Mouse (Mus musculus) embryo, embryonic 10.5 days (tissue): ENCODE measurements around the gene Stom.

Source experiments
- DNase-seq: peaks from one replicate; pipeline ENCODE4 v3.0.0-alpha.2; 2015; ENCODE audit warnings: low spot score

Stom gene

DNA sequence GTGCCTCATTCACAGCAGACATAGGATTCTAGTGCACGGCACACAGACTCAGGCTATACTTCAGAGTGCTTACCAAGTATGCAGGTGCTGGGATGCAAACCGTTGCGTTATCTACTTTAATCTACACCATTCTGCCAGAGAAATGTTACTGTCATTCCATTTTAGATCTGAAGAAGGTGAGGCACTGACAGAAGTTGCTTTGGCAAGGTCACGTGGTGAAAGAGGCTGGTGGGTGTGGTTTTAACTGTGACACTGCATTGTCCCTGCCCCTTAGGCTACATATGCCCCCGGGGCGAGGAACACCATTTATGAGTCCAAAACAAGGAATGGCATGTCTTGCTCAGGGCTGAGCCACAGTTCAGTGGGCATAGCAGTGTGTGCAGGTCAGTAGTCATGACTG, 63.9 kb downstream of the Stom start:
- no peak for DNase-seq

DNA sequence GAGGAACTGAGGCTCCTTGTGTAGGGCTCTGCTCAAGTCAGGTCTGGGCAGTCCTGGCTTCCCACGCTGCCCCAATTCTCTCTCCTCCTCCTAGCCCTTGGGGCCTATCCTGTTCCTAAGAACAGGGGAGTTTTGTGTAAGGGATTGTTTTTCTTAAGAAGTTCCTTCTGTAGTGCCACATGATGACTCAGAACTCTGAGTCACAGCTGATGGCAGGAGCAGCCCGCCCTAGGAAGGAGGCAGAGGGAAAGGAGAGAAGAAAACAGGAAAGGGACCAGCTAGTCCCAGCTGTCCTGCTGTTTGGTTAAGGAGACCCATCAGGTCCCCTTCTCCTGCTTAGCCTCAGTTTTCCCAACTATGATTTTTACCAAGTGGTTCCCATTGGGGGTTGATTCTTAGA, 65.0 kb downstream of the Stom start:
- DNase-seq, result no peak

DNA sequence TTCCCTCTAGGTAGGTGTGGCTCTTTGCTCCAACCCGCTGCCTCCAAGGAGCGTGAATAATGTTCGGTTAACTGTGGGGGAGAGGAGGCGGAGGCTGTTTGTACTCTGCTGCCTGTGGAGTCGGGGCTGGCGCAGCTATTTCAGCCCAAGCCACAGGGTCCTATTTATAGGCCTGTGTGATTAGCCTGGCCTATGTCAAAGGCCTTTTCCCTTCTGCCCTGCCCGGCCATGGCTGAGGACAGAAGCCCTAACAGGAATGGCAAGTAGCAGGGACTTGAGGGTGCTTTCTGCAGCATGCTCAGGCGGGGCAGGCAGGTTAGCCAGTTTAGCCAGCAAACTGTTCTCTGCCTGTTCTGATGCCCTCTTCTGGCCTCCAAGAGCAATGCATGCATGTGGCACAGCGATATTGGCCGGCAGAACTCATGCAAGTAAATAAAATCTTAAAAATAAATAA, 66.2 kb downstream of the Stom start:
- peak; percentile 81 for DNase-seq

DNA sequence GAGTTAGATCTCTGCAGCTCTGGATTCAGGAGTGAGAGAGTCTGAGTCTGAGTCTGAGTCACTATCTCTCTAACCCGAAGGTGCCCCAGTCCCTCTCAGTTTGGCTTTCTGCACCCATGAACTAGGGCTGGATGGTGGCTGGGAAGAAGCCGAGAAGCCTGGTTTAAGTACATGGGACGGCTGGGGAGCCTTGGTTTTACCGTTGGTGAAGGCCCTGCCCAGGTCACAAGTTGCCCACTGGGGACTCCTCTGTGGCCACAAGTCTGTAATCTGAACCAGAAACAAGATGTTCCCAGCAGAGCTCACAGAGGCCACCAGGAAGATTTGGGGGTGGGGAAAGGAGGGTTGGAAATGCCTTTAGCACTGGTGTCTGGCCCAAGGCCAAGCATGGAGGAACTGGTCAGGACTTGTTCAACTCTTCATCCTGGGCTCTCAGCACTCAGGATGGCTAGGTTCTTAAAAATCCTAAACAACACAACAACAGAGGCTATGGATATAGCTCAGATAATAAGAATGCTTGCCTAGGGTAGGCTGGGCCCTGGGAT, 67.0 kb downstream of the Stom start:
- DNase-seq, result no peak

DNA sequence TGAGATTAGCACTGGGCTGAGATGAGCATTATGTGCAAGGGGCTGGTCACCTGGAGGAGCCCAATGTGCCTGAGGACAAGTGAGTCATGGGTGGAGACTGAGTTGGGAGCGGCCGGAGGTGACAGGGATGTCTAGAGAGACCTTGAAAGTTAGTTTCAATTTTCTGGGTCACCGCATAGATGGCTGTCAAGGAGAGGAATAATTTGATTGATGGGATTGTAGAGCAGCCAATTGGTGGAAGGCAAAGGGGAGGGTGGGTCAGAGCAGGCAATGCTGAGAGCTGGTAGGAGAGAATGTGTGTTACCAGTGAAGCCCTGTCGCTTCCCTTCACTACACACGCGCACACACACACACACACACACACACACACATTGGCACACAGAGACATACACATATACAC, 67.6 kb downstream of the Stom start:
- DNase-seq, result no peak

DNA sequence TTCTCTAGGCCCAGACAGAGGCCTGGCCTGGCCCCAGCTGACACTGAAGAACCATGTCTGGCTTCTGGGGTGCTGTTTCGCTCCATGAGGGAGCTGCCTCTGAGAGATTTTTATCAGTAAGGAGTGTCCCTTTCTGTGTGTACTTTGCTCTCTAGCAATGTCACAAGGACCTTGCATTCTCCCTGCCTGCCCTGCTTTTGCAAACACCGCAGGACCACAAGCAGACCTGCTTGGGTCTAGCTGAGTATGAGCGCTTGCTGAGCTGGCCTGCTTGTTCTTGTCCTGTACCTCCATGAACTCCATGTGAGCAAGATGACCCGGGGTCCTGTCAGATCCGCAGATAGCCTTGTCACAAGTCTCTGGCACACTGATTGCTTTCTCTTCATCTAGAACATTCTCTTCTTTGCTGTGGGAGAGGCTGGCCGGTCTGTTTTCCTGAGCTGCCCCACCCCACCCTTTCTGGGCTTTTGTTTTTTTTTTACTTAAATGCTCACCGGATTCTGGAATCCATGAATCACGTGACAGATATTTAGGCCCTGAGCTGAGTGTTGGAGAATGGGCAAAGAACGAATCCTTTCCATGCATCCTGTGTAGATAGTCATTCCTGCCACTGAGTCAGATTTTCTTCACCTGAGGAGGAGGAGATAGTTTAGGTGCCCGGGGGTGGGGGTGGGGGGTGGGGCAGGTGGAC, 68.8 kb downstream of the Stom start:
- DNase-seq, result no peak

DNA sequence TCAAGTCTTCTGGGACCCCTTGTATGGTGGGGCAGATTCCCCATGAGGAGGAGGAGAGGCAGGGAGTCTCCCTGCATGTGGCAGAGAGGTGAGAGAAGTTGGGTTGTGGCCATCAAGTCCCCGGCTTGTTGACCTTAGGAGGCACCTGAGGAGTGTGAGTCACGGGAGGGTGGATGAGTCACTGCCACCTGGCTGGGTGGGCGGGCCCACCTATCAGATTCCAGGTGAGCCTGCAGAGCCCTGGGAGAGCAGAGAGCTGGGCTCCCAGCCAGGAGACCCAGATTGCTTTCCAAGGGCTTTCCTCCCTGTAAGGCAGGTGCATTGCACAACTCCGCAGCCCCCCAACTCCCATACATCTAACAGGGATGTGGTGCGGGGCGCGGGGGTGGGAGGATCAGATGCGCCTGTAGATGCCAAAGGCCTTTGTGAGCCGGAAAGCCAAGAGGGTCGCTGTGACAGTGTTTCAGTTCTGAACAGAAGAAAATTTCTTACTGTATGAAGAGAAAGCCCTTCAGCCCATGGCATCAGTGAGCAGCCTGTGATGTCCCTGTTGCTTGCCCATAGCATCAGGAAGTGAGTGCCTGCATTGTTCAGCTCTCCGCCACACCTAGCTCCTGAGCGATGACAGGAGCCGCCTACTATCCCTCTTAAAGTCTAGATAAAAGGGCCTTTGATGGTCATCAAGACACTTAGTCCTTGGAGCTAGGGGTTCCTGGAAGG, 69.5 kb downstream of the Stom start:
- no peak for DNase-seq

DNA sequence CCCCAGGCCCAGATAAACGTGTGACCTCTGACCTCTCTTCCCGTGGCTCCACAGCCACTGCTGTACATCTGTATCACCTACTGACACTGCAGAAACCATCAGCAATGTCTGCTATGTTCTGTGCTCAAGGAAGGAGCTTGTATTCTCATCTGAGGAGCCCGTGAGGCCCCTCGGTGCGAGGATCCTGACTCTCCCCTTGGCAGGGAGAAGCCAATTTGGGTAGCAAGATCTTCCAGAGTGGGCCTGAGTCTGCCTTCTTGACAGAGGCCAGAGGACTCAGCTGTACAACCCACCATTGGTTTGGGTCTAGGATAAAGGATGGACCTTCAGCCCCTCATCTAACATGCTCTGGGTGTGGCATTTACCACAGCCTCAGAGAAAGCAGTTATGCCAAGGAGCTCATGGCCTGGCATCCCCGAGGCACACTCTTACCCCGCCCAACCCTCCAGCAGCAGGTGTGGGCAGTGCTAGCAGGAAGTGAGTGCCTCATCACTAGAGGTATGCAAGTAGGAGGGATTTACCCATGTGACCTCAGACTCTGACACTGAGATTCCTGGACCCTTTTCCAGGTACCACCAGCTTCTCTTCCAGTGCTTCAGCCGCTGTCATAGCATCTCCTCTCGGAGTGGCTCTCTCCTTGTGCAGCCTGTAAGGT, 70.4 kb downstream of the Stom start:
- no peak for DNase-seq

DNA sequence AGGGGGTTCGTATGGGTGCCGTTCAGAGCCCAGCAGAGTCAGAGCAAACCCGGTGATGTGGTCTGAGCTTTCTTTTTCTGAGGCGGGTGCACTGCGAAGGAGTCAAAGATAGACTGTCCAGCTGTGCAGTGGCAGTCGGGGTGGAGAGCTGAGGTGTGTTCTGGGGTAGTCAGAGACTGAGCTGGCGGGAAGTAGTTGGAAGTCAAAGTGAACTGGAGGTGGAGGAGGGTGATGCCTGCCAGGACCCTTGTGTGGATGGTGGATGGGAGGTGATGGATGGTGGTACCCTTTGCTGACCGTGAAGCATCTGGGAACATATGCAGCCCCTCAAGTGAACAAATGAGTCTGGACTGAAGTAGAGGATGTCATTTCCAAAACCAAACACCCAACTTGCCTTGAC, 71.0 kb downstream of the Stom start:
- no peak for DNase-seq

DNA sequence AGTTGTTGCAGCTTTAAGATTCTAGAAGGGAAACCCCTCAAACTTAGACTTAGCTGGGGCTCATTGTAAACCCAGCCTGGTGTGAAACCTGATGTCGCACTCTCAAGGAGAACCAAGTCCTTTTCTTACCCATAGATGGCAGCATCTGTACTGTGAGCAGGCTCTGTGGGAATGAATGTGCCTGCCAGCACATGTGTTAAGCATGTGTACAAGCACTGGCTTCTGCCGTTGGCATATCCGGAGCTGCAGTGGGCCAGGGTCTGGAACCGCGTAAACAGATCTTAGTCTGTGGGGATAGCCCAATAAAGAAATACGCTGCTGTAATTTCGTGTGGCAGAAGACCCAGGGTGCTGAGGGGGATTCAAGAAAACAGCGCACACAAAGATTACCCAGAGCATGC, 71.5 kb downstream of the Stom start:
- peak; percentile 78 for DNase-seq

DNA sequence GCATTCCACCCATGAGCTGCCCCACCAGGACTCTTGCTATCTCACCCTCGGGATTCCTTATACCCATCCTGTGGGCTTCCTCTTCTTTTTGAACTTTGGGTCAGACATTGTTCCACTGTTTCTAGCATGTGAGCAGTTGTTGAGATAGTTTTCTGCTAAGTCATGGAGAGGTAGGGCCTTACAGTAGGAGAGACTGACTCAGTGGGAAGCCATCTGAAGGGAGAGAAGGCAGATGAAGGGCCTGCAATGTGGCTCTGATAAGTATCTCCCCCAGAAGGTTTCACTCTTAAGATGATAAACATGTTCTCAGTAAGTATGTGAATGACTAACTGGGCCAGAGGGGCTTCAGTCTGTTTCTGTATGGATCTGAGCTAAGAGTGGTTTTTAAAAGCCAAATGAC, 72.7 kb downstream of the Stom start:
- no peak for DNase-seq
